Mouse (Mus musculus) hindbrain, embryonic 16.5 days (tissue): ENCODE measurements at regions not wholly inside any gene's neighbourhood (a gene's known extent, or its start where the extent isn't known, plus 50 kb on each side); places are given as distances from the start of the nearest gene placed in this dataset.

ENCODE experiments used
- ATAC-seq: fragments of 200-750 bp; cut with Nextera tagmentation; 2 replicates; pipeline ENCODE4 v1.8.0; 2017; ENCODE audit warnings: moderate TSS enrichment, moderate library complexity
- H3K27ac ChIP-seq: fragments of 300-500 bp; sonication (generic); 2 replicates; pipeline ENCODE4 v1.5.1; 2014; ENCODE audit warnings: low read depth, mild to moderate bottlenecking, control low read depth, low read length, moderate library complexity
- H3K27me3 ChIP-seq: fragments of 300-500 bp; sonication (generic); replicated peaks from 2 replicates; pipeline ENCODE4 v1.6.1; 2014; ENCODE audit warnings: low read length; ENCODE audit not compliant: control insufficient read depth, insufficient read depth
- H3K36me3 ChIP-seq: fragments of 300-500 bp; sonication (generic); 2 replicates; pipeline ENCODE4 v1.6.1; 2014; ENCODE audit warnings: mild to moderate bottlenecking, low read length, moderate library complexity, mixed read lengths; ENCODE audit not compliant: control insufficient read depth, insufficient read depth
- H3K4me1 ChIP-seq: fragments of 300-500 bp; sonication (generic); 2 replicates; pipeline ENCODE4 v1.6.1; 2014; ENCODE audit warnings: low read depth, low read length; ENCODE audit not compliant: control insufficient read depth, insufficient read depth
- H3K4me2 ChIP-seq: fragments of 300-500 bp; sonication (generic); 2 replicates; pipeline ENCODE4 v1.6.1; 2014; ENCODE audit warnings: mild to moderate bottlenecking, low read length, control low read depth, moderate library complexity
- H3K4me3 ChIP-seq: fragments of 300-500 bp; sonication (generic); 2 replicates; pipeline ENCODE4 v1.5.1; 2014; ENCODE audit warnings: mild to moderate bottlenecking, low read length, control low read depth, moderate library complexity
- H3K9ac ChIP-seq: fragments of 300-500 bp; sonication (generic); 2 replicates; pipeline ENCODE4 v1.6.1; 2014; ENCODE audit warnings: low read depth, mild to moderate bottlenecking, control low read depth, low read length, moderate library complexity
- H3K9me3 ChIP-seq: fragments of 300-500 bp; sonication (generic); 2 replicates; pipeline ENCODE4 v1.6.1; 2014; ENCODE audit warnings: mild to moderate bottlenecking, low read length, moderate library complexity; ENCODE audit not compliant: control insufficient read depth
- WGBS: fragments of 180-500 bp; shearing (Covaris S2); extraction: QIAGEN DNeasy Blood & Tissue Kit; methylation state at CpG from one replicate; pipeline ENCODE4 v1.1.7; 2014; 5-methylcytosine and 5-hydroxymethylcytosine counted together

DNA sequence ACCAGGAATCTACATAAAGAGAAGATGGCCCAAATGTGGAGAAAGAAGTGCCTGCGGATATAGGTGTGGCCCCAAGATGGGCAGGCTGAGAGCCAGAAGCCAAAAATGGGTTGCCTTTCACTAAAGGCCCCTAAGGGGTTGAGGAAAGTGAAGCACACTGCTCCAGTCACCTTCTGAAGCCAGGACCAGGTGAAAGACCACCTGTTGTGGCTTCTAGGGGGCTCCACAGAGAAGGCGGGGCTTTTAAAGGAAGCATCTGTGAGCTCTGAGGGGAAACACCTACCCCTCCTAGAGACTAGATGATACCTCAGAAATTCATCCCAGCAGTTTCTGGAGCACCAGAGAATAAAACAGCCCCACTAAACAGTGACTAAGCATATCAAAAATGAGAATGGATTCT is 105.1 kb downstream of the Setd4 start:
- Histone ChIP-seq H3K27ac (no peak overlapping the region), H3K9ac (no peak overlapping the region), H3K4me1 (no peaks in the 10 kb centered on the region), H3K36me3 (no peaks in the 10 kb centered on the region), H3K27me3 (no peaks in the 10 kb centered on the region), H3K9me3 (peaks cover 8% of the 10 kb centered on the region), H3K4me3 (no peak overlapping the region), H3K4me2 (no peak overlapping the region)
- ATAC-seq = no peak
- 92% methylated on average over 2 of the region's 2 CpGs for WGBS

DNA sequence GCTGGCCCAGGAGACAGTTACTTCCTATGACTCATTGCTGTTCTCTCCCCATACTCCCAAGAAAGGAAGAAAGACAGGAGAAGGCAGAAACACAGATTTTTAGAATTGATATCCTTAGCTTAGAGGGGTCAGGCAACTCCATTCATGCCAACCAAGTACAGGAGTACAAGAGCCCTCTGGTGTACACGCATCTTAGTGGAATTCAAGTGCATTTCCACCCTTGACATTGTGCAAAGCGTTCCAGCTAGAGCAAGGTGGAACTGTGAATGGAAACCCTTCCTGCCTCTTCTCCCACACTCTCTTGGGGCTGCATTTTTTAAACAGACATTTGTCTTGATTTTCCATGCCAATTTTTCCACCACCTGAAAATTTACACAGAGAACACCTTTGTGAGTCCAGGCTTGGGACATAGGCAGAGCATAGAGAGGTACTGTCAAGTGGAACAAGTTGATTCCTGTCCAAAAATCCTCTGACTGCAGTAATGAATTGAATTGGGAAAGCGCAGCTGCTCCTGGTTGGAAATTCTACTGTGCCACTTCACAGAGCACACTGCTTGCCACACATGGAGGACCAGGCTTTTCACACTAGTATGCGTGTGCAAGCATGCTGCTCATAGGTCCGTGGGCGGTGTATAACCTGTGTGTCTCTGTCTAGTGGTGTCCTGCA is 110.4 kb downstream of the Setd4 start:
- ATAC-seq = no peak
- no peak overlapping the region for H3K9ac ChIP-seq
- peaks cover 2% of the 10 kb centered on the region; the same call in 1 of the 2 replicates for H3K9me3 ChIP-seq
- H3K4me2 ChIP-seq = no peak overlapping the region
- no peaks in the 10 kb centered on the region for H3K36me3 ChIP-seq
- H3K4me1 ChIP-seq = no peaks in the 10 kb centered on the region
- 79% methylated on average over 6 of the region's 6 CpGs for WGBS
- H3K4me3 ChIP-seq = no peak overlapping the region
- no peaks in the 10 kb centered on the region for H3K27me3 ChIP-seq
- H3K27ac ChIP-seq = no peak overlapping the region

DNA sequence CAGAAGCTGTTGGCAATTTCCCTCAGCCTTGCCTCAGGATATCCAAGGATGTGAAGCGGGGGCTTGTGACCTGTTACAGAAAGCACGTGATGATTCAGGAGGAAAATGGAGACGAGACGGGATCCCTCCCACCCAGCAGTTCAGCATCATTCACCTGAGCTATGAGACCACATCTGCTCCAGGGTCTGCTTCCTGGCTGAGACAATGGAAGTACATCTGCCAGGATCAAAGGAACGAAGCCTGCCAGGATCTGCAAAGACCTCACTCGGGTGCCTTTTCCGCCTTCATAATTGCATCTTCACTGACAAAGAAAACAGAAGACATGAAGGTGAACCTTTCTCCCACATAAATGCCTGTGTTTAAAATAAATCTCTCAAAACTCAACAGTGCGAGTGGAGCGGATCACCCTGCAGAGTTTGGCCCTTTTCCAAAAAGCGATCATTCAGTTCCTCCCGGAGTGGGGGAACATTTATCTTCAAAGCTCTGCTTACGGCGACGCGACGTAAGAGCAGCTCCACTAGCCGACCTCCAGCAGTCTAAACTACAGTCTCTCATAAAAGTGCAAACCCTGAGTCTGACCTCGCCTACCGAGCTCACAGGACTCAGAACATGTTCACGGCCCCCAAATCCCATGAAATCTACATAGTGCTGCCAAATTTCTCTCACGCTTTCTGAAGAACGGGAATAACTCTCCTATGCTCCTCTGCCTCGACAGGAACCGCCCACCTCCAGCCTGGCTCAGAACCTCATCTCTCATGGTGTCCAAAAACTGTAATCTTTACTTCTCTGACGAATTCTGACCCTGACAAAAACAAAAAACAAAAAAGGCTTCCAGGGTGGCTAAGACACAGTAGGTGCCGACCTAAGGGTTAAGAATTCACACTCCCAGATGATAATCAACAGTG is 117.0 kb downstream of the Setd4 start:
- Histone ChIP-seq H3K9me3 (no peaks in the 10 kb centered on the region; the same call in 1 of the 2 replicates), H3K9ac (no peak overlapping the region), H3K4me3 (no peak overlapping the region), H3K4me2 (peak overlapping the region; percentile 37), H3K4me1 (no peaks in the 10 kb centered on the region), H3K36me3 (no peaks in the 10 kb centered on the region), H3K27me3 (no peaks in the 10 kb centered on the region), H3K27ac (no peak overlapping the region)
- 49% methylated on average over 26 of the region's 26 CpGs for WGBS
- ATAC-seq = no peak

DNA sequence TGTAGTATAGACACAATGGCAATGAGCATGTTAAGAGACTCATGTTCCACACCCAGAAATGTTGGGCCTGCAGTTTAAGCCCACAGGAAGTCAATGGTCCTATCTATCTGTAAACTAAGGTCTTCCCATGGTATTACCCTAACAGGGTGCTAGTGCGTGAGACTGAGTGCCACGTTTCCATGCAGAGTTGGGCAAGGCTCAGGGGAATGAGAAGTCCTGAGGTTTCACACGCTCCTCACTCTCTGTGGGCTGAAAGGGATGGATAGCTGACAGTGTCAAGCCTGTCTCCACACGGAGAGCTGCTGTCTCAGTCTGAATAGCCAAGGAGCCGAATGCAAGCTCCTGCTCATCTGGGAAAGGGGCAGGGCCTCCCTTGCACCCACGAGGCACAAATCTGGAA is 133.9 kb downstream of the Setd4 start:
- no peak overlapping the region for H3K27ac ChIP-seq
- H3K9me3 ChIP-seq = peaks cover 3% of the 10 kb centered on the region; the same call in 1 of the 2 replicates
- no peak overlapping the region for H3K4me2 ChIP-seq
- WGBS = 84% methylated on average over 6 of the region's 6 CpGs
- ATAC-seq = no peak
- H3K9ac ChIP-seq = no peak overlapping the region
- H3K36me3 ChIP-seq = no peaks in the 10 kb centered on the region
- no peaks in the 10 kb centered on the region for H3K4me1 ChIP-seq
- H3K27me3 ChIP-seq = no peaks in the 10 kb centered on the region
- no peak overlapping the region for H3K4me3 ChIP-seq

DNA sequence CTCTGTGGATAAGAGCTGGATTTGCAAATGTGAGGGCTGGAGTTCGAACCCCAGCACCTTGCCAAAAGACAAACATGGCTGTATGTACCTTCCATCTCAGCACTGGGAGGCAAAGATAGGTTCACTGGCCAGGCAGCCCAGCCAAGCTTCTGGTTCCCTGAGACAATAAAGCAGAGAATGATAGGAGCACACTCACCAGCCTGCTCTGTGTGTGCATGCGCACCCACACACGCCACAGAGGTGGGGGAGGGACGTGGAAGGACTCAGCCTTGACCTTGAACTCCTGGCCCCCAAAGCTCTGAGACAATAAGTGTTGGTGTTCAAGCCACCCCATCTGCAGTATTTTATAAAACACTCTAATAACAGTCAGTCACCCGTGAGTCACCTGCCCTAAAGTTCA is 138.1 kb downstream of the Setd4 start:
- H3K27me3 ChIP-seq = no peaks in the 10 kb centered on the region
- H3K4me1 ChIP-seq = no peaks in the 10 kb centered on the region
- no peak for ATAC-seq
- no peak overlapping the region for H3K27ac ChIP-seq
- 88% methylated on average over 5 of the region's 5 CpGs for WGBS
- H3K9me3 ChIP-seq = no peaks in the 10 kb centered on the region
- no peak overlapping the region for H3K4me3 ChIP-seq
- no peaks in the 10 kb centered on the region for H3K36me3 ChIP-seq
- H3K4me2 ChIP-seq = no peak overlapping the region
- no peak overlapping the region for H3K9ac ChIP-seq

DNA sequence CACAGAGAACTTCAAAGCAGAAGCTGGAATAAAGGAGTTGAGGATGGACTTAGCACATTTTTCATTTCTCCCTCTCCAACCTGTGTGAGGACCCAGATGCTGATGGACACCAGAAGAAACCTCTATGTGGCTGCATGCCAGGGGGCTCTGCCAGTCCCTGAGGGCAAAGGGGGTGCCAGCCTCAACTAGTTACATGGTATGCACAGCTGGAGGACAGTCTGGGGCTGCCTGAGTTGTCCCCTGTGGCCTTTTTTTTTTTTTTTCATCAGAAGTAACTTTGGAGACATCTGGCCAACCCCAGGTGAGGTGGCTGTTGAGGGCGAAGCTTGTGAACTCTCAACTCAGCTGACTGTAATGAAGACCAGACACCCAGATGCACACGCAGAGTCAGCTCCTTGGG is 139.0 kb downstream of the Setd4 start:
- Histone ChIP-seq H3K4me3 (no peak overlapping the region), H3K36me3 (no peaks in the 10 kb centered on the region)

DNA sequence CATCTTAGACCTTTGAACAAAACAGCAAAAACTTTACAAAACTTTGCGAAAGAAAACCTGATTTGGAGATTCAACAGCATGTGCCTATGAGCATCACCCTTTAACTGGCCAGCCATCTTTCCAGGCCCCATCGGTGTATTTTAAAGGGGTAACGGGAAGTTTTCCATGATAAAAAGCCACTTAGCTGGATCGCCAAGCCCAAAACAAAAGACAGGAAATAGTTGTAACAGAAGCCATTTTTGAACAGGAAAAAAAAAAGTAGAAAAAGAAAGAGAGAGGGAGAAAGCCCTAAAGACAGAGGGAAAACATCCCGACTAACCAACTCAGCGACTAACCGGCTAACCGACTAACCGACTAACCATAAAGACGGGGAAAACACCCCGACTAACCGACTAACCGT is 140.5 kb downstream of the Setd4 start:
- no peaks in the 10 kb centered on the region for H3K9me3 ChIP-seq
- H3K4me2 ChIP-seq = no peak overlapping the region
- no peak for ATAC-seq
- H3K9ac ChIP-seq = no peak overlapping the region
- 89% methylated on average over 13 of the region's 13 CpGs for WGBS
- H3K36me3 ChIP-seq = no peaks in the 10 kb centered on the region
- no peak overlapping the region for H3K4me3 ChIP-seq
- no peak overlapping the region for H3K27ac ChIP-seq
- H3K4me1 ChIP-seq = peaks cover 9% of the 10 kb centered on the region
- H3K27me3 ChIP-seq = 0 out of 2 replicates have a peak, but pooled peaks cover 2% of the 10 kb centered on the region

More for the DNA sequence above, 139.0 kb downstream of the Setd4 start:
- H3K27me3 ChIP-seq = 0 out of 2 replicates have a peak, but pooled peaks cover 2% of the 10 kb centered on the region
- H3K4me1 ChIP-seq = no peaks in the 10 kb centered on the region
- 72% methylated on average over 2 of the region's 2 CpGs for WGBS
- H3K27ac ChIP-seq = no peak overlapping the region
- no peak overlapping the region for H3K4me2 ChIP-seq
- no peak for ATAC-seq
- no peaks in the 10 kb centered on the region for H3K9me3 ChIP-seq
- no peak overlapping the region for H3K9ac ChIP-seq

DNA sequence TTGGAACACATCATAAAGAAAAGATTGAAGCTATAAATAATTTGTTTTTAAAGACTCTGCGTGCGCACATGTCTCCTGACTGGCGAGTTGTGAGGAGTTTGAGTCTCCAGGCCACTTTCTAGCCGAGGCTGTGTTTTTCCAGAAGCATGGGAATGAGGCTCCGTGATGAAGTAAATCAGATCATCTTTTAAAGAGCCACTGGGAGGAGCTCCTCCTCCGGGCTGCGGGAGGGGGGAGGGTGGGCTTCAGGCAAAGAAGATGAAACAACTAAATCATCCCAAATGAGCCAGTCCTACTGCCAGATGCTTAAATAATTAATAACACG is 141.6 kb downstream of the Setd4 start:
- peaks cover 9% of the 10 kb centered on the region for H3K4me1 ChIP-seq
- H3K27me3 ChIP-seq = 0 out of 2 replicates have a peak, but pooled peaks cover 2% of the 10 kb centered on the region
- no peaks in the 10 kb centered on the region for H3K9me3 ChIP-seq
- no peak overlapping the region for H3K4me2 ChIP-seq
- no peak overlapping the region for H3K27ac ChIP-seq
- ATAC-seq = no peak
- WGBS = 46% methylated on average over 8 of the region's 8 CpGs
- H3K4me3 ChIP-seq = no peak overlapping the region
- no peak overlapping the region for H3K9ac ChIP-seq
- H3K36me3 ChIP-seq = no peaks in the 10 kb centered on the region
